Mouse (Mus musculus): ENCODE data around the gene Fgd3. TPM values are rescaled to one million over a fixed set of nuclear protein-coding genes. Genes with fewer than 3 reads are reported as not detected.
A peak's percentile ranks its signal among the peaks of the same experiment; 100 is the strongest.

Gene Fgd3
- polyA plus RNA-seq (2011; ENCODE audit: insufficient read length, low read depth, missing spikeins), result 8.5 and 24.7 TPM in 2 replicates

DNA sequence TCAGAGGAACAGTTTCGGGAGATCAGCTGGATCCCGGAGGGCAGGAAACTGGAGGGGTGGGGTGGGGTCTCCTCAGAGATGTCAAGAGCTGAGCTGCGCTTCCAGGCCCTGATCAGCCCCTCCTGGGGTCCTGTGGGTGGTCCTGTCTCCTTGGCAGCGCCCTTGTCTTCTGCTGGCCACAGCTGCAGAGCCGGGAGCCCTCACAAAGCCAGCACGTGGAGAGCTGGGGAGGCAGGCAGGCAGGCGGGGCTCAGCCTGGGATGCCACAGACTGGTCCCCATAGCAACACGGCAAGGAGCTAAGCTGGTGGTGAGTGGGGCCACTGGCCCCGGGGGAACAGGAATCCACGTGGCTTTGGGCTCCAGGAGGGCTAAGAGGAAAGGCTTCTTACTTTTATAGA, at the start of gene Fgd3:
Gene Fgd3 (minus strand): TSS at position 272 of the 400 bp plus-strand sequence.
- Histone ChIP-seq H3K4me3 (ENCODE audit: insufficient read depth, low read length) (peak within 1 kb of the TSS; percentile 63), H3K27ac (ENCODE audit: insufficient read depth, low read length) (no peak within 1 kb of the TSS), H3K4me1 (ENCODE audit: control insufficient read depth, insufficient read depth, low read length) (peaks cover 16% of the 10 kb centered on the region)
- no peak for TF ChIP-seq POLR2A (IDR thresholded peaks at IDR 0.05; ENCODE audit: low read depth, low read length)
- TF ChIP-seq CTCF (IDR thresholded peaks at IDR 0.05; ENCODE audit: borderline replicate concordance, insufficient read depth, low read length), result no peak

DNA sequence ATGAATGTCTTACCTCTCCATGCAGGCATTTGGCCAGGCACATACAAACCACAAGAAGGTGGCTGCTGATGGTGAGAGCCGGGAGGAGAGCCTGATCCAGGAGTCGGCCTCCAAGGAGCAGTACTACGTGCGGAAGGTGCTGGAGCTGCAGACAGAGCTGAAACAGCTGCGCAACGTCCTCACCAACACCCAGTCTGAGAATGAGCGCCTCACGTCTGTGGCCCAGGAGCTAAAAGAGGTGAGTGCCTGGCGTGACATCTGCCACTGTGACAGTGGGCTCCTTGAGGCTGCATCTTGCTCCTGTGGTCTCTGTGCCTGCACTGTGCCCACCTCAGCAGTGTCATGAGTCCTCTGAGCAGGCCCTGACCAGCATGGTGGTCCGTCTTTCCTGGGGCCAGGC, 49.3 kb upstream of the Fgd3 start:
- Histone ChIP-seq H3K27ac (ENCODE audit: insufficient read depth, low read length) (no peak overlapping the region), H3K4me1 (ENCODE audit: control insufficient read depth, insufficient read depth, low read length) (peaks cover 5% of the 10 kb centered on the region), H3K4me3 (ENCODE audit: insufficient read depth, low read length) (no peak overlapping the region)
- no peak for TF ChIP-seq CTCF (IDR thresholded peaks at IDR 0.05; ENCODE audit: borderline replicate concordance, insufficient read depth, low read length)
- no peak for TF ChIP-seq POLR2A (IDR thresholded peaks at IDR 0.05; ENCODE audit: low read depth, low read length)

DNA sequence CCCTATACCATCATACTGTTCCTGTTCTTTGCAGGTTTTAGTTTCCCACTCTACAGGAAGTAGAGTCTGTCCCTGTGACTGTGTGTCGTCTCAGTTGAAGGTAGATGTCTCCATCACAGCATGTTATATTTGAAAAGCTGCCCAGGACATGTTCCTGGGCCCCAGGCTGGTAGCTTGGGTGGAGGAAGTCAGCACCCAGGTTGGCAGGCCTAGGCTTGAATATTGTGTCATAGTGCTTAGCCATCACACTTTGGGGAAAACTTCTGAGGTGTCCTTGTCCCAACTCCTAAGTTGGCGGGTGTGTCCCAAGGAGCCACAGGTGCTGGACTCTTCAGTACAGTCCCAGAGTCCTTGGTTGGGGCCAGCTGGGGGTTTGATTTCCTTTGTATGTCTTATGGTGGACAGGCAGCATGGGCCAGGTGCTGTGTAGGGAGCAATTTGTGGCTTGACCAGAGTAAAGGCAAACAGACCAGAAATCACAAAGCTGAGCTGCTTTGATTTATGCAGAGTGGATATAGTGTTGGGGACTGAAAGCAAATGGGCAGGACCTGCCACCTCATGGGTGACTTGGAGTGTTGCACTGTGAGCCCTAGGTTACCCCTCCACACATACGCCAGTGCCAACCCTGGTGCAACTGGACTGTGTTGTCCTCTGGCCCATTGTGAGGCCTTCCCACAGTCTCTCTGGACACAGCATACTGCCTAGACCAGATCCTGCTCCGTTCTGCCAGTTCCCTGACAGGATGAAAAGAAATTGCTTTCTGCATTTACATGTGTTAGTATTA, 47.7 kb upstream of the Fgd3 start:
- no peak overlapping the region for H3K27ac ChIP-seq (ENCODE audit: insufficient read depth, low read length)
- H3K4me3 ChIP-seq (ENCODE audit: insufficient read depth, low read length), result no peak overlapping the region
- TF ChIP-seq CTCF (IDR thresholded peaks at IDR 0.05; ENCODE audit: borderline replicate concordance, insufficient read depth, low read length), result no peak
- no peak for TF ChIP-seq POLR2A (IDR thresholded peaks at IDR 0.05; ENCODE audit: low read depth, low read length)
- H3K4me1 ChIP-seq (ENCODE audit: control insufficient read depth, insufficient read depth, low read length), result peaks cover 5% of the 10 kb centered on the region

GRCm38 (mm10) chr13:49364716-49365115, 44.6 kb upstream of the Fgd3 start:
- H3K27ac ChIP-seq (ENCODE audit: insufficient read depth, low read length), result no peak overlapping the region
- H3K4me3 ChIP-seq (ENCODE audit: insufficient read depth, low read length), result no peak overlapping the region
- H3K4me1 ChIP-seq (ENCODE audit: control insufficient read depth, insufficient read depth, low read length), result peaks cover 7% of the 10 kb centered on the region; the same call in 1 of the 2 replicates
- TF ChIP-seq CTCF (IDR thresholded peaks at IDR 0.05; ENCODE audit: borderline replicate concordance, insufficient read depth, low read length), result no peak
- no peak for TF ChIP-seq POLR2A (IDR thresholded peaks at IDR 0.05; ENCODE audit: low read depth, low read length)

DNA sequence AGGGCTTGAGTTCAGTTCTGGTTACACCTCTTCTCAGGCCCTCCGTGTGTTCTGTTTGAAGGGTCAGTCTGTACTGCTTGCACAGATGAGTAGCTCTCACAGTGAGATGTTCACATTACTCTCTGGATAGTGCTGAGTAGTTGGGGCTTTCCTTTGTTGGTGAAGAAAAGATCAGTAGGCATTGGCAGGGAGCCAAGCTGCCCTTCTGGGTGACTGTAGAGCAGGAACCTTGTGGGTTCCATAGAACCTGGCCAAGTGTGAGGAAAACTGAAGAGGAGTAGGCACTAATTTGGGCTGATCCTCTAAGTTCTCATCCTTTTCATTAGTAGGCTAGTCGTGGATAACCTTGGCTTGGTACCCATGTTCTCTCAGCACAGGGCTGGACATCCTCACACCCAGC, 42.7 kb upstream of the Fgd3 start:
- TF ChIP-seq CTCF (IDR thresholded peaks at IDR 0.05; ENCODE audit: borderline replicate concordance, insufficient read depth, low read length) (no peak), POLR2A (IDR thresholded peaks at IDR 0.05; ENCODE audit: low read depth, low read length) (no peak)
- H3K27ac ChIP-seq (ENCODE audit: insufficient read depth, low read length), result no peak overlapping the region
- H3K4me3 ChIP-seq (ENCODE audit: insufficient read depth, low read length), result no peak overlapping the region
- H3K4me1 ChIP-seq (ENCODE audit: control insufficient read depth, insufficient read depth, low read length), result peaks cover 5% of the 10 kb centered on the region; the same call in 1 of the 2 replicates

DNA sequence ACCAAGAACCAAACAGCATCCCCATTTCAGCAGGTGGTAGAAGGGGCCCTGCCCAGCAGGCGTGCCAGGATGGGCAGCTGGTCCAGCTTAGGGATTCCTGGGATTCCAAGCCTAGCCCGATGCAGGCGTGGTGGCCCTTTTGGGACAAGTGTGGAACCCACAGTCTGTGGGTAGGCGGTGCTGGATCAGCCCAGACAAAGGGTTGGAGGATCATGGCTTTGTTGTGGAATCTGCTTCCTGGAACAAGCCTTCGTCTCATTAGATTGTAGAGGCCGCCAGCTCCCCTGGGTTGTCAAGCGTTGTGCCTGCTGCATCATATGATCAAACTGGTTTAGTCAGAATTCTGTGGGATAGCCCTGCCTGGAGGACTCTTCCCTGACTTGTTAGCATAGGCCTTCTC, 42.3 kb upstream of the Fgd3 start:
- Histone ChIP-seq H3K27ac (ENCODE audit: insufficient read depth, low read length) (no peak overlapping the region), H3K4me1 (ENCODE audit: control insufficient read depth, insufficient read depth, low read length) (peaks cover 5% of the 10 kb centered on the region; the same call in 1 of the 2 replicates), H3K4me3 (ENCODE audit: insufficient read depth, low read length) (no peak overlapping the region)
- TF ChIP-seq POLR2A (IDR thresholded peaks at IDR 0.05; ENCODE audit: low read depth, low read length) (no peak), CTCF (IDR thresholded peaks at IDR 0.05; ENCODE audit: borderline replicate concordance, insufficient read depth, low read length) (no peak)

GRCm38 (mm10) chr13:49360906-49361406, 40.8 kb upstream of the Fgd3 start:
- H3K27ac ChIP-seq (ENCODE audit: insufficient read depth, low read length), result no peak overlapping the region
- H3K4me3 ChIP-seq (ENCODE audit: insufficient read depth, low read length), result no peak overlapping the region
- peaks cover 5% of the 10 kb centered on the region; the same call in 1 of the 2 replicates for H3K4me1 ChIP-seq (ENCODE audit: control insufficient read depth, insufficient read depth, low read length)
- TF ChIP-seq POLR2A (IDR thresholded peaks at IDR 0.05; ENCODE audit: low read depth, low read length), result no peak
- TF ChIP-seq CTCF (IDR thresholded peaks at IDR 0.05; ENCODE audit: borderline replicate concordance, insufficient read depth, low read length), result no peak

GRCm38 (mm10) chr13:49358184-49358583, 38.1 kb upstream of the Fgd3 start:
- TF ChIP-seq POLR2A (IDR thresholded peaks at IDR 0.05; ENCODE audit: low read depth, low read length), result no peak
- no peak for TF ChIP-seq CTCF (IDR thresholded peaks at IDR 0.05; ENCODE audit: borderline replicate concordance, insufficient read depth, low read length)
- peak overlapping the region; percentile 47; the same call in 1 of the 2 replicates for H3K27ac ChIP-seq (ENCODE audit: insufficient read depth, low read length)
- H3K4me3 ChIP-seq (ENCODE audit: insufficient read depth, low read length), result no peak overlapping the region
- H3K4me1 ChIP-seq (ENCODE audit: control insufficient read depth, insufficient read depth, low read length), result peaks cover 5% of the 10 kb centered on the region; the same call in 1 of the 2 replicates

DNA sequence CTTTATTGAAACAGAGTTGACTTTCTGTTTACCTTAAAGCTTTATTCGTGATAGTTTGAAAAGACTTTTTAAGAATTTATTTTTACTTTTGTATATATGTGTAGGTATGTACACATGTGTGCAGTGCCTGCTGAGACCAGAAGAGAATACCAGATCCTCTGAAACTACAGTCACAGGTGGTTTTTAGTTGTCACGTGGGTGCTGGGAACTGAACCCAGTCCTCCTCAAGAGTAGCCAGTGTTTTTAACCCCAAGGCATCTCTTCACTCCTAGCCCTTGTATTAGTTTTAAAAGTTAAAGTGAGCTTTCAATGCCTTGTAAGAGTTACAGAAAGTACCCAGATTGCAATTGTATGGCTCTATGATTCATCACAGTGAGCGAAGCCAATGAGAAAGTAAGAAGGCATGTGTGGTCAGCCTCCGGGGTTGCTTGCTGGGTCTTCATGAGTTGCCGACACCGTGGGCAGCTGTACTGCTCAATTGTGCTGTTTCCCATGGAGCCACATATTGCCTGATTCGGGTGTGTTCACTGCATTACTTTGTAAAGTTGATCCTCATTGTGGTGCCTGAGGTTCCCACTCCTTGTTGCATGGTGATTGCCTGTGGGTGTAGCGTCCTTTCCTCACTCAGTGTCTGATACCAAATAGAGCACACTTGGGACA, 37.4 kb upstream of the Fgd3 start:
- no peak for TF ChIP-seq CTCF (IDR thresholded peaks at IDR 0.05; ENCODE audit: borderline replicate concordance, insufficient read depth, low read length)
- no peak for TF ChIP-seq POLR2A (IDR thresholded peaks at IDR 0.05; ENCODE audit: low read depth, low read length)
- peaks cover 7% of the 10 kb centered on the region; the same call in 1 of the 2 replicates for H3K4me1 ChIP-seq (ENCODE audit: control insufficient read depth, insufficient read depth, low read length)
- peak overlapping the region; percentile 47; the same call in 1 of the 2 replicates for H3K27ac ChIP-seq (ENCODE audit: insufficient read depth, low read length)
- H3K4me3 ChIP-seq (ENCODE audit: insufficient read depth, low read length), result no peak overlapping the region
